Mouse (Mus musculus): ENCODE measurements at regions not wholly inside any gene's neighbourhood (a gene's known extent, or its start where the extent isn't known, plus 50 kb on each side); places are given as distances from the start of the nearest gene placed in this dataset.

DNA sequence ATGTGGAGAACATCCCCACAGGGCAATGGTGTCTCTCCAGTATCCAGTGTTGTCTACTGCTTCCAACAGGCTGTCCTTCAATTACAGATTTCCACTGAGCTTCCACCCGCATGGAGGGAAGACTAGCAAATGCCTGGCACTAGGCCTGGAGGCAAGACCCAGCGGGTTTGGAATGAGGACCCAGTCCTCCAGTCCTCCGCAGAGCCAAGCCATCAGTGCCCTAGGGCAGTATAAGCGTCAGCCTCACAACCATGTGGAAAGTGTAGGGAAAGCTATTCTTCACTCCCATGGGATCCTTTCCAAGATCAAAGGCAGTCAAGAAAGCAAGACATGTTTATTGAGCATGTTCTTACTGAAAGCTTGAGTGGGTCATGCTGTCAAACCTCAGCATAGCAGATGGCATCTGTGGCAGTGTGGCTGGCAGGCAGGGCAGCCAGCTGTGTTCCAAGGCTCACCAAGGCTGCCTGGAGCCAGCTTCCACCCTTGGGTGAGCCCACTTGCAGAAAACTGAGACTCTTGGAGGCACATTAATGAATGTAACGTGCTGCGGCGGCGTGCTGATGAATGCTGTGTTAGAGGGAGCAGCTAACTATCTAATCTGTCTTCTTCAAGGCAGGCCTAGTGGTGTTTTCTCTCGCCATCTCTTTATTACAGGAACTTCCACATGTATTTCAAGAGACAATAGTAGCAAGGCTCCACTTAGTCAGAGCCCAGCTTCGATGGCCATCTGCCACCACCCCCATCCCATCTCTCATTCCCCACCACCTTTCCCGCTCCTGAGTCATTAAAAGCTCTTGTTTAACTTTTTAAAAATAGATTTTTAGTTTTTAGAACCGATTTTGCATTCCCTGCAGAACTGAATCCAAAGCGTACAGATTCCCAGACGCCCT is 109.3 kb upstream of the Rybp start:
- no peak for TF ChIP-seq CTCF (IDR thresholded peaks at IDR 0.05; ENCODE audit: low read depth, low read length)
- TF ChIP-seq GATA1 (IDR thresholded peaks at IDR 0.05; ENCODE audit: borderline replicate concordance, low read length): no peak
- no peak for TF ChIP-seq POLR2AphosphoS5 (IDR thresholded peaks at IDR 0.05; ENCODE audit: insufficient replicate concordance, low read depth, low read length)
- no peak for TF ChIP-seq TAL1 (conservative IDR thresholded peaks at IDR 0.05; ENCODE audit: low read depth, low read length)
